Mouse (Mus musculus): ENCODE measurements around the gene Kng1. TPM values are rescaled to one million over a fixed set of nuclear protein-coding genes. Genes with fewer than 3 reads are reported as not detected.

Gene Kng1
- total and polyA plus RNA-seq, 3 experiments = not detected

DNA sequence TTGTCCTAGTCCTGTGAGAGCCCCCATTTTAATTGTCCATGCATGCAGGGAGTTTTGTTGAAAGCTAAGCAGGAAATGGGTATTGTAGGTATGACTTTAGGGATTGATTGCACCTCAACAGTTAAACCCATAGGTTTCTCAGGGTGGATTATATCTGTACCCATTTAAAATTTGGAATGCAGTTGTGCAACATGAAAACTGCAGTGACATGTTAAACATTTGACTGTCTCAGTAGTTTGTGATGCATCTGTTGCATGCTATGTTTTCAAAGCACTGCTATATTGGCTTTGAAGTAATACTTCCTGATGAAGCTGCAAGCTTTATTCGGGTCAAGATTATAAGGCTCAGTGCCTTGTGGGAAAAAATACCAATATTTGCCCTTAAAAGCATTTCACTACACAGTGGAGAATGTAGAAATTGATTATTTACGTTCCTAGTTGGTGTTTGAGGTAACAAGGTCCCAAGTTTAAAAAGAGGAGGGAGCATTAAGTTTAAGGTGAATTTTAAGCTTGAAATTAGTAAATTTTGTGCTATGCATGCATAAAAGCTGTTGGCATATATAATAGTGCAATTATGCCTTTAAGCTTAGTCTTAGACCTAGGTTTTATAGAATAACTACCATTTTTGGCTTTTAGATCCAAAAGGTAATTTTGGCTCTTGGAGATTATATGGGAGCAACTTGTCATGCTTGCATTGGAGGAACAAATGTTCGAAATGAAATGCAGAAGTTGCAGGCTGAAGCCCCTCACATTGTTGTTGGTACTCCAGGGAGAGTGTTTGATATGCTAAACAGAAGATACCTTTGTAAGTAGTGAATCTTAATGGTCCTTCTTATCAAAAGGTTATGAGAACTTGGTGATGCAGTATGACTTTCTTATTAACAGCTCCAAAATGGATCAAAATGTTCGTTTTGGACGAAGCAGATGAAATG lies 52.0 kb downstream of the Kng1 start:
- H3K79me2 ChIP-seq (ENCODE audit: control insufficient read depth, insufficient read depth, low read length, poor library complexity) = peaks cover 55% of the 10 kb centered on the region
- H3K27ac ChIP-seq (ENCODE audit: control insufficient read depth, low read depth, low read length) = peak overlapping the region; percentile 79
- peak in 1 of 2 experiments; percentile 33; a peak in 1 of 4 replicates for TF ChIP-seq POLR2A (IDR thresholded peaks at IDR 0.05; ENCODE audit: control insufficient read depth in 1 of 2, insufficient read depth in 1 of 2, low read depth in 1 of 2, low read length in 2 of 2, poor library complexity in 1 of 2)
- TF ChIP-seq BHLHE40 (IDR thresholded peaks at IDR 0.05; ENCODE audit: borderline replicate concordance, low read depth, low read length) = no peak
- H3K9me3 ChIP-seq (replicated peaks; ENCODE audit: insufficient read depth, low read length) = no peaks in the 10 kb centered on the region
- no peaks in the 10 kb centered on the region for H3K27me3 ChIP-seq (ENCODE audit: control insufficient read depth in 1 of 2, insufficient read depth in 2 of 2, low read length in 2 of 2)
- H3K4me3 ChIP-seq (ENCODE audit: control insufficient read depth in 1 of 2, insufficient read depth in 1 of 2, low read depth in 2 of 2, low read length in 2 of 2) = peak overlapping the region; percentile 69 to 77
- DNase-seq (ENCODE audit: low read depth, low spot score) = peak; percentile 65
- peak overlapping the region; percentile 80 for H3K9ac ChIP-seq (ENCODE audit: control insufficient read depth, low read depth, low read length, poor library complexity, severe bottlenecking)
- H3K36me3 ChIP-seq (ENCODE audit: control insufficient read depth in 1 of 2, insufficient read depth in 2 of 2, low read length in 2 of 2) = peaks cover 25 to 27% of the 10 kb centered on the region in 2 experiments
- H3K4me1 ChIP-seq (ENCODE audit: control insufficient read depth in 1 of 2, insufficient read depth in 2 of 2, low read length in 2 of 2) = no peaks in the 10 kb centered on the region

DNA sequence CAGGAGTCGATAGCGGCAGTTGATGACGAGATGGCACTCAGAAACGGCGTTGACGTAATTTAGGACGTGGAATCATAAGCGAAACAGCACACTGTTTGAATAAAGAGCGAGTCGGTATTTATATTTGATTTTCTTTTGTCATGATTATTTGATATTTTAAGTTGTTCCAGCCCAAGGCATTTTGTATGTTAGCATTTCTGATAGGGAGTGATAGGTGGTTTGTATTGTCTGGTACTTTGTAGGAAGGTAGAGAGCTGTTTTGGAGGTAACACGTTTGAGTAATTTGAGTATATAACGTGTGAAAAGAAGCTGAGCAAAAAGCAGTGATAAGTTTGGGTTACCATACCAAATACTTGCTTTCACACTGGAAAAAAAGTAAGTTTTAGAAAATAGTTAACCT lies 54.7 kb downstream of the Kng1 start:
- peaks cover 15 to 26% of the 10 kb centered on the region in 2 experiments for H3K36me3 ChIP-seq (ENCODE audit: control insufficient read depth in 1 of 2, insufficient read depth in 2 of 2, low read length in 2 of 2)
- peaks cover 51% of the 10 kb centered on the region for H3K79me2 ChIP-seq (ENCODE audit: control insufficient read depth, insufficient read depth, low read length, poor library complexity)
- H3K4me3 ChIP-seq (ENCODE audit: control insufficient read depth in 1 of 2, insufficient read depth in 1 of 2, low read depth in 2 of 2, low read length in 2 of 2) = peak overlapping the region; percentile 45 to 49
- peak overlapping the region; percentile 80 for H3K9ac ChIP-seq (ENCODE audit: control insufficient read depth, low read depth, low read length, poor library complexity, severe bottlenecking)
- H3K27ac ChIP-seq (ENCODE audit: control insufficient read depth, low read depth, low read length) = peak overlapping the region; percentile 68
- TF ChIP-seq USF1 (IDR thresholded peaks at IDR 0.05; ENCODE audit: low read depth, low read length) (no peak), POLR2A (IDR thresholded peaks at IDR 0.05; ENCODE audit: control insufficient read depth in 1 of 2, insufficient read depth in 1 of 2, low read depth in 1 of 2, low read length in 2 of 2, poor library complexity in 1 of 2) (peak in 1 of 2 experiments; percentile 39; a peak in 1 of 4 replicates)
- no peak for DNase-seq (ENCODE audit: low read depth, low spot score)
- no peaks in the 10 kb centered on the region for H3K4me1 ChIP-seq (ENCODE audit: control insufficient read depth in 1 of 2, insufficient read depth in 2 of 2, low read length in 2 of 2)
- no peaks in the 10 kb centered on the region for H3K27me3 ChIP-seq (ENCODE audit: control insufficient read depth in 1 of 2, insufficient read depth in 2 of 2, low read length in 2 of 2)
- H3K9me3 ChIP-seq (replicated peaks; ENCODE audit: insufficient read depth, low read length) = no peaks in the 10 kb centered on the region

- H3K27ac ChIP-seq (ENCODE audit: control insufficient read depth, low read depth, low read length) = peak overlapping the region; percentile 68
- no peak for TF ChIP-seq RAD21 (IDR thresholded peaks at IDR 0.05; ENCODE audit: low read depth, low read length)
- TF ChIP-seq POLR2AphosphoS5 (IDR thresholded peaks at IDR 0.05; ENCODE audit: borderline replicate concordance, low read depth, low read length) = no peak
- TF ChIP-seq ZKSCAN1 (IDR thresholded peaks at IDR 0.05; ENCODE audit: low read depth, low read length) = no peak
- TF ChIP-seq KAT2A (conservative IDR thresholded peaks at IDR 0.05; ENCODE audit: low read depth, low read length) = no peak
- TF ChIP-seq GATA1 (IDR thresholded peaks at IDR 0.05; ENCODE audit: low read depth, low read length) = no peak
- TF ChIP-seq JUND (IDR thresholded peaks at IDR 0.05; ENCODE audit: low read depth, low read length) = no peak
- TF ChIP-seq GABPA (IDR thresholded peaks at IDR 0.05; ENCODE audit: low read depth, low read length) = no peak
- no peak for TF ChIP-seq MXI1 (IDR thresholded peaks at IDR 0.05; ENCODE audit: low read depth, low read length)
- TF ChIP-seq SIN3A (IDR thresholded peaks at IDR 0.05; ENCODE audit: low read length) = no peak
- TF ChIP-seq NELFE (IDR thresholded peaks at IDR 0.05; ENCODE audit: low read depth, low read length) = no peak
- TF ChIP-seq MAZ (IDR thresholded peaks at IDR 0.05; ENCODE audit: low read depth, low read length) = no peak
- TF ChIP-seq TAL1 (IDR thresholded peaks at IDR 0.05; ENCODE audit: low read length) = no peak; the same call in 1 of the 2 replicates
- TF ChIP-seq POLR2AphosphoS2 (IDR thresholded peaks at IDR 0.05; ENCODE audit: low read length) = no peak
- no peak for TF ChIP-seq E2F4 (IDR thresholded peaks at IDR 0.05; ENCODE audit: borderline replicate concordance, low read depth, low read length)
- no peak; a peak in 1 of 4 replicates for TF ChIP-seq POLR2A (IDR thresholded peaks at IDR 0.05; ENCODE audit: control insufficient read depth in 1 of 2, insufficient read depth in 1 of 2, low read depth in 1 of 2, low read length in 2 of 2, poor library complexity in 1 of 2)
- no peak for TF ChIP-seq USF1 (IDR thresholded peaks at IDR 0.05; ENCODE audit: low read depth, low read length)
- no peak for TF ChIP-seq CTCF (IDR thresholded peaks at IDR 0.05 in 2 of 3, conservative IDR thresholded peaks at IDR 0.05 in 1 of 3; ENCODE audit: control insufficient read depth in 1 of 3, insufficient read depth in 1 of 3, low read depth in 2 of 3, low read length in 3 of 3, poor library complexity in 1 of 3, severe bottlenecking in 1 of 3)
- TF ChIP-seq MYB (IDR thresholded peaks at IDR 0.05; ENCODE audit: low read depth, low read length) = no peak
- no peak for TF ChIP-seq ELF1 (IDR thresholded peaks at IDR 0.05; ENCODE audit: low read depth, low read length)
Measured at GRCm38 (mm10) chr16:23112861-23113435, 55.3 kb downstream of the Kng1 start.

More at GRCm38 (mm10) chr16:23112861-23113435, 55.3 kb downstream of the Kng1 start:
- Histone ChIP-seq H3K4me3 (ENCODE audit: control insufficient read depth in 1 of 2, insufficient read depth in 1 of 2, low read depth in 2 of 2, low read length in 2 of 2) (peak overlapping the region in 1 of 2 experiments; percentile 45; a peak in 2 of 4 replicates), H3K9ac (ENCODE audit: control insufficient read depth, low read depth, low read length, poor library complexity, severe bottlenecking) (peak overlapping the region; percentile 80), H3K4me1 (ENCODE audit: control insufficient read depth in 1 of 2, insufficient read depth in 2 of 2, low read length in 2 of 2) (no peaks in the 10 kb centered on the region), H3K79me2 (ENCODE audit: control insufficient read depth, insufficient read depth, low read length, poor library complexity) (peaks cover 45% of the 10 kb centered on the region), H3K36me3 (ENCODE audit: control insufficient read depth in 1 of 2, insufficient read depth in 2 of 2, low read length in 2 of 2) (peaks cover 15 to 26% of the 10 kb centered on the region in 2 experiments), H3K27me3 (ENCODE audit: control insufficient read depth in 1 of 2, insufficient read depth in 2 of 2, low read length in 2 of 2) (no peaks in the 10 kb centered on the region), H3K9me3 (replicated peaks; ENCODE audit: insufficient read depth, low read length) (no peaks in the 10 kb centered on the region)
- DNase-seq (ENCODE audit: low read depth, low spot score) = no peak
